ENCODE assay signal across 23 mouse cellular contexts in genomic region chr4:83380266-83380665, GRCm38 (mm10). TPM values are rescaled to one million over a fixed set of nuclear protein-coding genes. Genes with fewer than 3 reads are reported as not detected.
DNase-seq lines count a peak whose midpoint lies in the region; TF ChIP-seq lines count a peak whose summit lies in the region.
"Had no signal": no experiment of that assay in that cellular context is flagged by ENCODE, and none has a peak within 500 bp of the region (broad histone marks: within the 10 kb centered on the region; RNA-seq: fewer than 3 reads in every experiment).

No protein-coding gene starts in this region.

- no peak for TF ChIP-seq POLR2A in lung, adult 2 months (IDR thresholded peaks at IDR 0.05; ENCODE audit: borderline replicate concordance, extremely low read depth, low read depth, low read length)

- no peaks in the 10 kb centered on the region for H3K4me1 ChIP-seq in lung, adult 2 months (ENCODE audit: control insufficient read depth, insufficient read depth, low read length)
- H3K4me1 ChIP-seq: embryonic facial prominence, embryonic 10.5 days; limb, embryonic 12.5 days; liver, embryonic 15.5 days; midbrain, embryonic 12.5 days; neural tube, embryonic 15.5 days had no signal

- WGBS in lung, adult 2 months, result 54% methylated on average over 4 of the region's 4 CpGs

- no peak overlapping the region for H3K4me3 ChIP-seq in lung, adult 2 months (replicated peaks; ENCODE audit: extremely low read depth, low read depth, low read length)
- no peak overlapping the region for H3K4me3 ChIP-seq in C2C12 (ENCODE audit: insufficient read depth, poor library complexity, severe bottlenecking)
- H3K4me3 ChIP-seq in left cerebral cortex, adult 2 months, result no peak overlapping the region
- H3K4me3 ChIP-seq in gastrocnemius, adult 2 months, result no peak overlapping the region
- H3K4me3 ChIP-seq: embryonic facial prominence, embryonic 10.5 days; erythroblast, embryonic 14.5 days; limb, embryonic 12.5 days; liver, embryonic 15.5 days; midbrain, embryonic 12.5 days; neural tube, embryonic 15.5 days had no signal

- H3K79me2 ChIP-seq in C2C12 (ENCODE audit: control insufficient read depth, insufficient read depth), result no peaks in the 10 kb centered on the region

- no peak overlapping the region for H3ac ChIP-seq in C2C12 (ENCODE audit: control insufficient read depth, insufficient read length, low read depth)

- H3K36me3 ChIP-seq in C2C12 (ENCODE audit: control insufficient read depth, insufficient read depth), result no peaks in the 10 kb centered on the region
- H3K36me3 ChIP-seq: embryonic facial prominence, embryonic 10.5 days; G1E; limb, embryonic 12.5 days; liver, embryonic 15.5 days; midbrain, embryonic 12.5 days; neural tube, embryonic 15.5 days had no signal

- no peak overlapping the region for H3K27ac ChIP-seq in left cerebral cortex, adult 2 months
- no peak overlapping the region for H3K27ac ChIP-seq in gastrocnemius, adult 2 months
- H3K27ac ChIP-seq: embryonic facial prominence, embryonic 10.5 days; hindbrain, postnatal 0 days; limb, embryonic 12.5 days; liver, embryonic 15.5 days; midbrain, embryonic 12.5 days; neural tube, embryonic 15.5 days had no signal

- H3K79me3 ChIP-seq in C2C12 (ENCODE audit: low read depth), result no peaks in the 10 kb centered on the region

- no peak for TF ChIP-seq CTCF in lung, adult 2 months (IDR thresholded peaks at IDR 0.05; ENCODE audit: insufficient read depth, low read length)
- no peak for TF ChIP-seq CTCF in C2C12 (IDR thresholded peaks at IDR 0.05; ENCODE audit: control insufficient read depth, insufficient read depth, insufficient read length)
- no peak for TF ChIP-seq CTCF in left cerebral cortex, adult 2 months (IDR thresholded peaks at IDR 0.05)
- no peak for TF ChIP-seq CTCF in gastrocnemius, adult 2 months (IDR thresholded peaks at IDR 0.05)

- H3K27me3 ChIP-seq in C2C12 (ENCODE audit: control insufficient read depth, insufficient read depth, insufficient read length), result no peaks in the 10 kb centered on the region
- H3K27me3 ChIP-seq: limb, embryonic 12.5 days; liver, embryonic 15.5 days; midbrain, embryonic 12.5 days; neural tube, embryonic 15.5 days had no signal

- intact Hi-C loops in left cerebral cortex, adult 2 months (cut with DNase I), result no loop called here
- intact Hi-C loops in gastrocnemius, adult 2 months (cut with DNase I), result no loop called here

- peak; percentile 7 to 59 for DNase-seq in lung, adult 18-20 months
- DNase-seq in lung, adult 2 months, result no peak
- peak; percentile 56 for DNase-seq in adrenal gland, postnatal 10 days
- peak; percentile 100 for DNase-seq in gonadal fat pad, adult 2 months (ENCODE audit: low read depth)
- no peak for DNase-seq in left cerebral cortex, adult 9 months (ENCODE audit: low spot score in 2 of 2)
- DNase-seq in left cerebral cortex, adult 2 months (ENCODE audit: extremely low spot score in 1 of 2, low spot score in 2 of 2), result no peak
- no peak for DNase-seq in gastrocnemius, adult 2 months
- DNase-seq: cerebellum, adult 18-20 months; cerebellum, postnatal 36 days; forebrain, postnatal 0 days; heart, adult 18-20 months; kidney, adult 18-20 months; retina, postnatal 1 day; thymus, adult 18-20 months had no signal

TF ChIP-seq in C2C12, 6 proteins besides CTCF, POLR2A, EP300 and RAD21:
- TF ChIP-seq MYOD1 (IDR thresholded peaks at IDR 0.05; ENCODE audit: control insufficient read depth, insufficient read length, low read depth) (peak; percentile 23), MYOG (IDR thresholded peaks at IDR 0.05; ENCODE audit: control insufficient read depth, extremely low read depth, insufficient read length) (no peak), USF1 (IDR thresholded peaks at IDR 0.05; ENCODE audit: low read depth) (no peak), FOSL1 (IDR thresholded peaks at IDR 0.05; ENCODE audit: insufficient read depth, low read length, poor library complexity, severe bottlenecking) (peak; percentile 57), CEBPB (IDR thresholded peaks at IDR 0.05; ENCODE audit: low read depth) (peak; percentile 77), MAX (IDR thresholded peaks at IDR 0.05) (peak; percentile 49)

RNA-seq across cellular contexts. Expression of gene Snapc3, which starts 37.3 kb away (rescaled TPM):
- polyA plus RNA-seq in lung, adult 2 months (2012; rRNA removed), result 15.0 and 18.9 TPM in 2 replicates
- 13.4 TPM for polyA plus RNA-seq in C2C12 (2012; fragmentation: generic; extraction: Trizol)
- 10 to 100 TPM; 18.9 to 31.3 TPM for total RNA-seq in adrenal gland, postnatal 10 days (2021)
- polyA plus RNA-seq in gonadal fat pad, adult 2 months (2012; rRNA removed), result 12.5 and 13.2 TPM in 2 replicates
- 10 to 100 TPM; 40.9 to 44.5 TPM for total RNA-seq in left cerebral cortex, adult 2 months (2021)
- 10 to 100 TPM in 1 of 2 experiments, 1 to 10 TPM in 1; 9.6 to 10.8 TPM for total RNA-seq in gastrocnemius, adult 2 months (2021)

RNA-seq across cellular contexts. Expression of gene Ttc39b, which starts 56.2 kb away (rescaled TPM):
- polyA plus RNA-seq in lung, adult 2 months (2012; rRNA removed), result 4.0 and 7.1 TPM in 2 replicates
- polyA plus RNA-seq in C2C12 (2012; fragmentation: generic; extraction: Trizol), result 23.6 TPM
- 10 to 100 TPM; 16.4 to 17.0 TPM for total RNA-seq in adrenal gland, postnatal 10 days (2021)
- polyA plus RNA-seq in gonadal fat pad, adult 2 months (2012; rRNA removed), result 3.2 and 3.5 TPM in 2 replicates
- 10 to 100 TPM; 65.1 to 66.7 TPM for total RNA-seq in left cerebral cortex, adult 2 months (2021)
- 1 to 10 TPM; 4.0 to 6.9 TPM for total RNA-seq in gastrocnemius, adult 2 months (2021)
- polyA plus RNA-seq: G1E had no signal

Comparison
In these comparisons a context has a peak if more than half of its experiments do, and no peak if none do; other contexts are left out.
1. DNase-seq: peak in lung, adult 18-20 months (2 of 2), adrenal gland, postnatal 10 days (single experiment) and gonadal fat pad, adult 2 months (single experiment); none in lung, adult 2 months (single experiment), left cerebral cortex, adult 9 months (0 of 2), left cerebral cortex, adult 2 months (0 of 2) and gastrocnemius, adult 2 months (single experiment).